Mouse (Mus musculus) cerebellum, postnatal 10 days (tissue): ENCODE results near the gene Chst14.

Experiments used
- DNase-seq, 2 experiments: peaks; one replicate each; pipeline ENCODE4 v3.0.0; 2021; ENCODE audit warnings: mixed read lengths in 2 of 2

Gene Chst14

GRCm38 (mm10) chr2:118972048-118972447 is 45.8 kb downstream of the Chst14 start:
- no peak for DNase-seq

- DNase-seq = peak; percentile 93
Measured at GRCm38 (mm10) chr2:118972687-118973376, 46.5 kb downstream of the Chst14 start.

- peak; percentile 50 to 56 for DNase-seq
Measured at GRCm38 (mm10) chr2:118975855-118976254, 49.6 kb downstream of the Chst14 start.

GRCm38 (mm10) chr2:118976282-118976929 is 50.1 kb downstream of the Chst14 start:
- peak; percentile 94 to 95 for DNase-seq

- DNase-seq = peak in 1 of 2 experiments; percentile 15
Measured at GRCm38 (mm10) chr2:118976941-118977340, 50.6 kb downstream of the Chst14 start.

- DNase-seq = peak; percentile 37 to 49
Measured at GRCm38 (mm10) chr2:118978064-118978463, 51.8 kb downstream of the Chst14 start.
